Mouse (Mus musculus): ENCODE results near the gene Rybp. TPM values are rescaled to one million over a fixed set of nuclear protein-coding genes. Genes with fewer than 3 reads are reported as not detected.
A peak's percentile ranks its signal among the peaks of the same experiment; 100 is the strongest.

Rybp gene
- total RNA-seq, 2 experiments from 2014 or later = 4.5 to 8.8 TPM

DNA sequence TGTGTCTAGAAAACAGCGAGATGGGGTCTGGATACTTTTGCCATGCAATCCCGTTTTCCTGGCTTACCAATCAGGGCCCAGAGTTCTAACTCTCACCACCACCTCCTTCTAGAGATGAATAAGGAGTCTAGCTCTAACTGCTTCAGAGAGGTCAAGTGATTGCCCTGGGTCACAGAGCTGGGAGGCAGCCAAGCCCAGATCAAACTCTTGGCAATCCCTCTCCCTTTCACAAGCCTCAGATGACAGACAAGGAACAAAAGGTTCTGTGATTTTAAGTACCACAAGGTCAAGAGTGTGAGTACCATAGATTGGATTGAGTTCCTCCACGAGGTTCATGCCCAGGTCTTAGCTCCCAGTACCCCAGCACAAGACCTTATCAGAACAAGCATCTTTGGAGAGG, 75.6 kb downstream of the Rybp start:
- H3K27ac ChIP-seq = no peak overlapping the region
- no peak for TF ChIP-seq CTCF (IDR thresholded peaks at IDR 0.05)
- peak; percentile 21 for DNase-seq
- intact Hi-C loops (cut with DNase I) = no loop called here
- no peak overlapping the region for H3K4me3 ChIP-seq

DNA sequence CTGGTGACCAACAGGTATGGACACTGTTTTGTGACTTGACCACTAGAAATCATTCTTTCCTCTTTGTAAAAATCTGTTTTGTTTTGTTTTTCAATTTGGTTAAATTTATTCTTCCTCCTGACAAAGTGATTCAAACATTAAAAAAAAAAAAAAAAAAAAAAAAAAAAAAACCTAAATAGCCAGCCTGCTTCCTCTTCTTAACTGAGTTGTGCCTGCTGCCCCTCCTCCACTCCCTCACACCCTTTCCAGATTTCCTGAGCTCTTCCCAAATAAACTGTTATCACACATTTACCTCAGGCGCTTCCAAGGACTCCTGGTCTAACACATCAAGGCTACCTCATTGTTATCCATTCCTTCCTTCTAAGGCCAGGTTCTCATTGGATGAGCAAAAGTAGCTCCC, 76.8 kb downstream of the Rybp start:
- Histone ChIP-seq H3K27ac (no peak overlapping the region), H3K4me3 (no peak overlapping the region)
- peak; percentile 11 for DNase-seq
- no peak for TF ChIP-seq CTCF (IDR thresholded peaks at IDR 0.05)
- intact Hi-C loops (cut with DNase I) = no loop called here

DNA sequence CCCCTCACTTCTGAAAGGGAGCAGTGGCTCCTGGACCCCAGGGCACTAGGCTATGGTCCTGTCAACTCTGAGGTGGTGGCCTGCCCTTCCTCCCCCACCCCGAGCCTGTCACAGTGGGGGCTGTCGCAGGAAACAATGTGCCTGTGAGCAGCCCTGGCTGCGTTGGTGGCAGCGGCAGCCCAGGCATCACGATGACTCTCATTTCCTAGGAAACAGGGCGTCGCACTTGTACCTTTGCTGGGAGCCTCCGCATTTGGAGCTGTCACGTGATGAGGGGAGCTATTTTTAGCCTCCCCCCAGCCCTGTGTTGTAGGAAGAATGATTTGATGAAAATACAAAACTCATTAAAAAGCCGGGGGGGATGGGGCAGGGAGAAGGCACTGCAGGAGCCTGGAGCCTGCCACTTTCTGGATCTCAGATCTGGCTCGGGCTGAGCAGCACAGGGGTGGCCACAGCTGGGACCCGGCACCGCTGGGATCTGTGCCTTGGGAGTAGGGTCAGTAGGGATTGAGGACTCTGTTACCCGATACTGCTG, 80.5 kb downstream of the Rybp start:
- DNase-seq = no peak
- H3K4me3 ChIP-seq = peak overlapping the region; percentile 37
- no peak for TF ChIP-seq CTCF (IDR thresholded peaks at IDR 0.05)
- intact Hi-C loops (cut with DNase I) = no loop called here
- H3K27ac ChIP-seq = no peak overlapping the region

DNA sequence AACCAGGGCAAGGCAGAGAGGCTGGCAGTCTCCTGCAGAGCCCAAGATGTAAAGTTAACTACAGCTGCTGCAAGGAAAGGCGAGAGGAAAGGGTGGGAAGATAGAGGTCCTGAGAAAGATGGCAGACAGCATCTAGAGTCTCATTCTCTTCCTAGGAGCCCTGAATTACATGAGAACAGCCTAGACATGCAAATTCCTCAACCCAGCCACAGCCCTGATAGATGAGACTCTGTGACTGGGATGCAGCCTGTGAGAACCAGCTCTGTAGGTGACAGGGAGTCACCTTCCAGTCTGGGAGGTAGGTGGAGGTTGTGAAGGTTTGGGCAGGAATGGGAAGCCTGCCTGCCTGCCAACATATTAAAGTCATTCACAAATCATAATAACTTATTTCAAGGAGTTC, 81.0 kb downstream of the Rybp start:
- intact Hi-C loops (cut with DNase I) = no loop called here
- Histone ChIP-seq H3K4me3 (no peak overlapping the region), H3K27ac (no peak overlapping the region)
- no peak for TF ChIP-seq CTCF (IDR thresholded peaks at IDR 0.05)
- DNase-seq = no peak

DNA sequence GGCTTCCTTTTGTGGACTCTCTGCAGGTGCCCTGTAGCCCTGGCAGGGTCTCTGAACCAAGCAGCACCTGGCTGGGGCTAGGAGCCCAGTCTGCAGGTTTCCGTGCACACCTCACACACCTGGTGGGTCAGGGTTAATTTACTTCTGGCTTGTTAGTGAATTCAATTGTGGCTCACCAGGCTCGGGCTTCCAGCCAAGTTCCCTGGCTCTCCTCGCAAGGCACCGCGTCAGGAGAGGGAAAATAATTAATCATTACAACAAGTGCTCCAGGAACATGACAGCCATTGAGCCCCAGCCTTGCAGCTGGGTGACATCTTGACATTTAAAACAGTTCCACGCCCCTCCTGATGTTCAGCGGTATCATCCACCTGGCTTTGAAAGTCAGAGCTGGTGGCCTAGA, 82.8 kb downstream of the Rybp start:
- Histone ChIP-seq H3K4me3 (no peak overlapping the region), H3K27ac (no peak overlapping the region)
- no peak for DNase-seq
- TF ChIP-seq CTCF (IDR thresholded peaks at IDR 0.05) = no peak
- intact Hi-C loops (cut with DNase I) = no loop called here

DNA sequence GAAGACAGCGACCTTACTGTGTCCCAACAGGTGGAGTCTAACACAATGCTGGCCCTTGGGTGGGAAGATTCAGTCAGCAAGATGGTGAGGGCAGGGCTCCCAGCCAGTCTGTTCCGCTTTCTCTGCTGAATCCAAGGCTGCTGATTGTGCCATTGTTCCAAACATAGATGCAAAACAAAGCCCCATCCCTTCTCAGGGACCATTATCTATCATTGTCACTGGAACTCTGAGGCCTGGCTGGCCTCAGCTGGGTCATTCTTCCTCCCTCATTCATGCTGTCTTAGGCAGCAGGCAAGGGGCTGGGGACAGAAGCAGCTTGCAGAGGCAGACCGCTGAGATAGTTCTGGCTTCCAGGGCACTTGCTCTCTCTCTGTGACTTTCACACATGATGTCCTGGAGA, 83.8 kb downstream of the Rybp start:
- no peak for DNase-seq
- intact Hi-C loops (cut with DNase I) = no loop called here
- no peak for TF ChIP-seq CTCF (IDR thresholded peaks at IDR 0.05)
- Histone ChIP-seq H3K27ac (no peak overlapping the region), H3K4me3 (no peak overlapping the region)

DNA sequence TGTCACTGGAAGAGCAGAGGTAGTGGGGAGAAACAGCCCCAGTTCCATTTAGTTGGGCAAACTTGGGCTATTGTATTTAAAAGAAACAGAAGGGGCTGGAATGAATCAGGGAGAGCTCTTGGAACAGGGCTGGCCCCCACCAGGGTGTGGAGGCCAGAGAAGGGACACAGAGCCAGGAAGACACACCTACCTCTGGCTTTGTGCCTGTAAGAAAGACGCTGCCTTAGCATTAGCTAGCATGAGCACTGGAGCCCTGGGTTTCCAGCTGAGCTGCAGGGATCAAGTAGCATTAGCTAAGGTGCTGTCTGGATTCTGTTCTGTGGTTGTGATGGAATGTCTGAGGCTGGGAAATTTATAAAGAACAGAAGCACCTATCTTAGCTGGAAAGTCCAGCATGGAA, 85.2 kb downstream of the Rybp start:
- TF ChIP-seq CTCF (IDR thresholded peaks at IDR 0.05) = no peak
- no peak for DNase-seq
- Histone ChIP-seq H3K4me3 (no peak overlapping the region), H3K27ac (no peak overlapping the region)
- intact Hi-C loops (cut with DNase I) = no loop called here

DNA sequence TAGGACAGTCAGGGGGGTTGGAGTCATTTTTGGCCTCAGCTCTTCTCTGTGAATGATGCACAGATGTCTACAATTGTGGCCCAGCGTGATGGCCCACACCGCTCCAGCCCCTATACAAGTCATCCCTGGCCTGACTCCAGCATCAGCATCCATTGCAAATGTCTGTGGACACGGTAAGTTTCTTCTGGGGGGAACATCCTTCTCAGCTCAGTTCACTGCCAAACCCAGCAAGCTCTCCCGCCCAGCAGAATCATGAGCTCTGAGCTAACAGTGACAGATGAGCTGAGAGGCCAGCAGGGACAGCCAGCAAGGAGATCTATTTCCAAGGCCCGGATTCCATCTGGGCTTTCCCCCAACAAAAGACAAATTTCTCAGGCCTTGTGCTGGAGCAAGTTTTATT, 90.2 kb downstream of the Rybp start:
- Histone ChIP-seq H3K27ac (no peak overlapping the region), H3K4me3 (no peak overlapping the region)
- DNase-seq = peak; percentile 66
- intact Hi-C loops (cut with DNase I) = no loop called here
- no peak for TF ChIP-seq CTCF (IDR thresholded peaks at IDR 0.05)

DNA sequence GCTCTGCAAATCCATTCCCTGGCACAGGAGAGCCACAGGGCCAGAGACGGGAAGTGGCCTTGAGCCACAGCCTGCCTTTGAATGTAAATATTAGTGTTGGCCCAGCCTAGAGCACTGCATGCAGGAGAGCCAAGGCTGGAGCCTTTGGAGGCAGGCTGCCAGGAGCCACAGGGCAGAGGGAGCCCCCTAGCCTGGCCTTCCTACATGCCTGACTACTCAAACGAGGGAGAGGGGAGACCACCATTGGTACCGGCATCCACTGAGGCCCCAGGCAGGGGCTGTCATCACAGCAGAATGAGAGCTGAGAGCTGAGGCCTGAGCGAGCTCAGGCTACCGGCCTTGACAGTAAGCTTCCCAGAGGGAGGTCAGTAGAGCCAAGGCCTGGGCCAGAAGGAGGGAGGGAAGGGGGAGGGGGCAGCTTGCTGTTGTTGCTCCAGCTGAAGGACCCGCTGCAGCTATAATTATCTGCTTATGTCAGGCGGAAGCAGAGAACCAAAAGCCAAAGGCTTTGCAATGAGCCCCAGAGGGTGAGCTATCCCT, 91.3 kb downstream of the Rybp start:
- Histone ChIP-seq H3K27ac (peak overlapping the region; percentile 61), H3K4me3 (no peak overlapping the region)
- DNase-seq = peak; percentile 55
- TF ChIP-seq CTCF (IDR thresholded peaks at IDR 0.05) = no peak
- intact Hi-C loops (cut with DNase I) = no loop called here

DNA sequence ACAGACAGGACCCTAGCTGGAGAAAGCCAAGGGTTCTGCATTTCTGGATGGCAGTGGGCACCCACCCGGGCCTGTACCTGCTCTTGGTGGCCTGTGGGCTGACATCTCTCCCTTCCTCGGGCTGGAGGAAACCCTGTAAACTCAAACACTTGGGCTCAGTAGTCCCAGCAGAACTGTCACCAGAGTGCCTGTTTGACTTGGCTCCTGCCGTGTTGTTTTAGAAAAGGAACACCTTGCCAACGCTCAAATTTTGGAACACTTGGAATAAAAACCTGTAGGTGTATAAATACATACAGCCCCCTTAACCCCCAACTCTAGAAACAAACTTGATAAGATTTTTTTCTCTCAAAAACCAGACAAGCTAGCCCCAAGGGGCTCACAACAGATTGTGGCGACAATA, 92.2 kb downstream of the Rybp start:
- DNase-seq = no peak
- Histone ChIP-seq H3K4me3 (no peak overlapping the region), H3K27ac (no peak overlapping the region)
- no peak for TF ChIP-seq CTCF (IDR thresholded peaks at IDR 0.05)
- intact Hi-C loops (cut with DNase I) = no loop called here

DNA sequence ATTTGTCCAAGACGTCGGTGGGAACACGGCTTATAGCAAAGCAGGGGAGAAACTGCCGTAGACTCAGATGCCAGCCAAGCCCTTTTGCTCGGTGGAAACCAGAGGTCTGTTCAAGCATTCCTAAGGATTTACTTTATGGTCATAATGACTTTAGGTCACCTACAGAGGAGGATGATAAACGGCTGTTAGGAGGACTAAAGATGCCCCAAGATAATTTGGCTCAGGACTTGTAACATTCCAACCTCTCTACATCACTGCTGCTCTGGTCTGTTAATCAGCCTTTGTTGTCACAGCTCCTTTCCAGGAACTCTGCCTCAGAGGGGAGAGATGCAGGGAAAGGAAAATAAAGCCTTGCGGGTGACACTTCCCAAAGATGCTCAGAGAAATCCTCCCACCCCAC, 93.5 kb downstream of the Rybp start:
- DNase-seq = no peak
- no peak overlapping the region for H3K4me3 ChIP-seq
- intact Hi-C loops (cut with DNase I) = no loop called here
- TF ChIP-seq CTCF (IDR thresholded peaks at IDR 0.05) = no peak
- no peak overlapping the region for H3K27ac ChIP-seq

DNA sequence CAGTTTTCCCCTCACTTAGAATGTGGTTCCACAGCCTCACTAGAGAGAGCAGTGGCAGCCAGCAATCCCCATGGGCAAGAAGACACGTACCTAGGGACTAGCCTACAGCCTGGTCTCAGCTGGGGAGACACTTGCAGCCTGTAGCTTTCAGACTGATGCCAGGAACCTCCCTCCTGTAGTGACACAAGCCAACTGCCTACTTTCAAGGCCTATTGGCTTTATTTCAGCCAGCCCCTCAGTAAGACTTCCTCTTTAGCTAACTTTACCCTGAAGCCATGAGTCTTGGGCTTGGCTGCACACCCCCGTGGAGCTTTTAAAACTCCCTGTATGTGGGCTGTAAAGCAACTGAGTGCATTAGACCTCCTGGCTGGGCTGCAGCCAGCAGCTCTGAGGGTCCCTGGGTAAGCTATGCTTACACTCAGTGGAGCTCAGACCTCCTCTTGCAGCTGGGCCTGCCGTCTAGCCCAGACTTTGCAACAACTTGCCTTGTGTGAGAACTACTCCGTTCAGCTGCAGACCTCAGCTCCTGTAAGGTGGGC, 94.5 kb downstream of the Rybp start:
- DNase-seq = no peak
- no peak for TF ChIP-seq CTCF (IDR thresholded peaks at IDR 0.05)
- intact Hi-C loops (cut with DNase I) = no loop called here
- H3K4me3 ChIP-seq = no peak overlapping the region
- no peak overlapping the region for H3K27ac ChIP-seq

DNA sequence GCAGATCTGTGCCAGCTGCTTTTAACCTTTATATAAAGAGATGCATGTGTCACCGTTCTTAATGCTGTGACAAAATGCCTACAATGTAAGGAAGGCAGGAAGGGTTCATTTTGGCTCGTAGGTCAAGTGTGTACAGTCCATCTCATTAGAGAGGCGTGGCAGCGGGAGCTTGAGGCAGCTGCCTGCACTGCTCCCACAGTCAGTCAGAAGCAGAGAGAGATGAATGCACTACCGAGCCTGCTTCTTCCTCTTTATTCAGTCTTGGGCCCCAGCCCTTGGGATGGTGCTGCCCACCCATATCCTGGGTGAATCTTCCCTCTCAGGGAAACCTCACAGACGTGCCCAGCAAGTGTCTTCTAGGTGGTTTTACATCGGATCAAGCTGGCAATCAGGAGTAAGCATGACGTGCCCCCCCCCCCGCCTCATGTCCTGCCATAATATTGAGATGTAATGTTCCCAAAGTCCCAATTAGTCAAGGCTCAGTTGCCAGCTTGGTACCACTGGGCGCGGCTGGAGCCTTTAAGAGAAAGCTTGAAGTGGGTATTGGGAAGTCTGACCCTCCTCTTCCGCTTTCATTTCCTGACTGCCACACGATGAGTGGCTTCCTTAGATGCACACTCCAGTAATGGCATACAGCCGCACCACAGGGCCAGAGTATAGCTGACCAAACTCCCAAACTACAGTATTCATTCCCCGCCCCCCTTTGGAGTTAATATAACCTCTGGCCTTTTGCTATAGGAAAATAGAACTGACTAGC, 96.3 kb downstream of the Rybp start:
- no peak for TF ChIP-seq CTCF (IDR thresholded peaks at IDR 0.05)
- DNase-seq = no peak
- Histone ChIP-seq H3K27ac (no peak overlapping the region), H3K4me3 (no peak overlapping the region)
- intact Hi-C loops (cut with DNase I) = no loop called here

DNA sequence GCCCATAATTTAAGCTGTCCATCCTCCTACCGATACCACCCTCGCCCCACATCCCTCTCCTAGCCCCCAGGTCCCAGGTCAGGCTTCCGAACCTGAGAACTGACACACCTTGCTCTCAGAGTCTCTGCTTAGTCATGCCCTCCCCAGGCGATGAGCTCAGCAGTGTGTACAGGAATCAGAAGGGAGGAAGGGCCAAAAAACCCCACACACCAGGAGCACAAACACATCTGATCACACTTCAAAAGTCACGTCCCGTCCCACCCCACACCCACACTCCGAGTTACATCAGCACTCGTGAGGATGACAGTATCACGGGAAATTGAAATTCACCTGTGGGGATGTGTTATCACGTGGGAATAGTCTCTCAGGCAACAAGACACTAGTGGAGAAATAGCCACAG, 97.0 kb downstream of the Rybp start:
- no peak for DNase-seq
- no peak for TF ChIP-seq CTCF (IDR thresholded peaks at IDR 0.05)
- H3K27ac ChIP-seq = no peak overlapping the region
- intact Hi-C loops (cut with DNase I) = no loop called here
- H3K4me3 ChIP-seq = no peak overlapping the region

Measured in gastrocnemius, adult 2 months (tissue).